Mouse (Mus musculus) erythroblast, embryonic 14.5 days (primary cell): ENCODE results near the gene Dmrt1. TPM values are rescaled to one million over a fixed set of nuclear protein-coding genes. Genes with fewer than 3 reads are reported as not detected.
"Not testable (repeated sequence)": the region's sequence is repeated elsewhere in the genome, so short reads cannot be mapped to it uniquely, and the experiment has no call there.

Source experiments
- H3K27me3 ChIP-seq: 2 replicates; pipeline ENCODE4 v1.6.1; 2012; ENCODE audit warnings: inconsistent platforms; ENCODE audit not compliant: control insufficient read depth
- H3K36me3 ChIP-seq: 2 replicates; pipeline ENCODE4 v1.6.1; 2012; ENCODE audit warnings: mild to moderate bottlenecking, inconsistent platforms; ENCODE audit not compliant: control insufficient read depth
- H3K4me1 ChIP-seq: 2 replicates; pipeline ENCODE4 v1.6.1; 2012; ENCODE audit warnings: inconsistent platforms; ENCODE audit not compliant: control insufficient read depth
- H3K4me3 ChIP-seq: replicated peaks from 2 replicates; pipeline ENCODE3; 2012; ENCODE audit warnings: moderate library complexity, mild to moderate bottlenecking, inconsistent platforms
- H3K9me3 ChIP-seq: 2 replicates; pipeline ENCODE4 v1.6.1; 2012; ENCODE audit warnings: low read length, inconsistent platforms, mixed read lengths; ENCODE audit not compliant: control insufficient read depth
- GATA1 ChIP-seq: IDR thresholded peaks from 2 replicates; pipeline ENCODE4 v1.6.1; 2012; ENCODE audit warnings: low read length, inconsistent platforms, mixed read lengths
- TAL1 ChIP-seq: IDR thresholded peaks from 3 replicates; pipeline ENCODE4 v1.6.1; 2012; ENCODE audit warnings: low read length, inconsistent platforms, mixed read lengths
- polyA plus RNA-seq: library from polyadenylated mRNA; stranded (reverse); fragments of >175 nt; gene quantifications from 2 replicates; pipeline ENCODE4 v1.2.3, GENCODE M21; 2012

Gene Dmrt1
- polyA plus RNA-seq = not detected in 2 replicates

- Histone ChIP-seq H3K4me3 (no peak within 1 kb of the TSS), H3K4me1 (no peaks in the 10 kb centered on the region), H3K27me3 (peaks cover 63% of the 10 kb centered on the region), H3K36me3 (no peaks in the 10 kb centered on the region), H3K9me3 (no peaks in the 10 kb centered on the region)
- TF ChIP-seq GATA1 (no peak), TAL1 (no peak)
Measured at GRCm38 (mm10) chr19:25505360-25506196, at the start of gene Dmrt1. Dmrt1 (plus strand) TSS chr19:25505618.

- peaks cover 25% of the 10 kb centered on the region for H3K9me3 ChIP-seq
- H3K27me3 ChIP-seq = no peaks in the 10 kb centered on the region
- no peak overlapping the region for H3K4me3 ChIP-seq
- H3K4me1 ChIP-seq = no peaks in the 10 kb centered on the region
- no peaks in the 10 kb centered on the region for H3K36me3 ChIP-seq
- no peak for TF ChIP-seq GATA1
- TF ChIP-seq TAL1 = no peak
Measured at GRCm38 (mm10) chr19:25460760-25461159, 44.7 kb upstream of the Dmrt1 start.

- peaks cover 25% of the 10 kb centered on the region for H3K9me3 ChIP-seq
- TF ChIP-seq TAL1 (no peak), GATA1 (no peak)
Measured at GRCm38 (mm10) chr19:25461553-25462320, 43.7 kb upstream of the Dmrt1 start.

GRCm38 (mm10) chr19:25475806-25476205, 29.6 kb upstream of the Dmrt1 start:
- H3K27me3 ChIP-seq, H3K4me1 ChIP-seq, H3K36me3 ChIP-seq, H3K4me3 ChIP-seq, H3K9me3 ChIP-seq: not testable (repeated sequence)

More at GRCm38 (mm10) chr19:25461553-25462320, 43.7 kb upstream of the Dmrt1 start:
- no peaks in the 10 kb centered on the region for H3K4me1 ChIP-seq
- H3K4me3 ChIP-seq = no peak overlapping the region
- H3K27me3 ChIP-seq = no peaks in the 10 kb centered on the region
- no peaks in the 10 kb centered on the region for H3K36me3 ChIP-seq

GRCm38 (mm10) chr19:25479152-25479669, 26.2 kb upstream of the Dmrt1 start:
- TF ChIP-seq TAL1 (no peak), GATA1 (no peak)
- Histone ChIP-seq H3K4me1 (no peaks in the 10 kb centered on the region), H3K36me3 (no peaks in the 10 kb centered on the region), H3K27me3 (no peaks in the 10 kb centered on the region), H3K9me3 (no peaks in the 10 kb centered on the region), H3K4me3 (no peak overlapping the region)

GRCm38 (mm10) chr19:25480820-25481219, 24.6 kb upstream of the Dmrt1 start:
- TF ChIP-seq TAL1 (no peak), GATA1 (no peak)
- Histone ChIP-seq H3K4me3 (no peak overlapping the region), H3K4me1 (no peaks in the 10 kb centered on the region), H3K36me3 (no peaks in the 10 kb centered on the region), H3K9me3 (no peaks in the 10 kb centered on the region), H3K27me3 (peaks cover 2% of the 10 kb centered on the region; the same call in 1 of the 2 replicates)

GRCm38 (mm10) chr19:25486561-25486960, 18.9 kb upstream of the Dmrt1 start:
- TF ChIP-seq GATA1 (no peak), TAL1 (no peak)
- no peaks in the 10 kb centered on the region for H3K36me3 ChIP-seq
- peaks cover 22% of the 10 kb centered on the region for H3K27me3 ChIP-seq
- H3K9me3 ChIP-seq = no peaks in the 10 kb centered on the region
- H3K4me3 ChIP-seq = no peak overlapping the region
- no peaks in the 10 kb centered on the region for H3K4me1 ChIP-seq

GRCm38 (mm10) chr19:25487350-25487749, 18.1 kb upstream of the Dmrt1 start:
- H3K4me1 ChIP-seq = no peaks in the 10 kb centered on the region
- H3K4me3 ChIP-seq = no peak overlapping the region
- TF ChIP-seq GATA1 (no peak), TAL1 (no peak)
- H3K27me3 ChIP-seq = peaks cover 22% of the 10 kb centered on the region
- no peaks in the 10 kb centered on the region for H3K36me3 ChIP-seq
- no peaks in the 10 kb centered on the region for H3K9me3 ChIP-seq

- H3K4me3 ChIP-seq = no peak overlapping the region
- no peaks in the 10 kb centered on the region for H3K9me3 ChIP-seq
- no peaks in the 10 kb centered on the region for H3K4me1 ChIP-seq
- no peaks in the 10 kb centered on the region for H3K36me3 ChIP-seq
- TF ChIP-seq GATA1 (no peak), TAL1 (no peak)
- H3K27me3 ChIP-seq = peaks cover 22% of the 10 kb centered on the region
Measured at GRCm38 (mm10) chr19:25488546-25488945, 16.9 kb upstream of the Dmrt1 start.
